Mouse (Mus musculus) right cerebral cortex, postnatal 36 days (tissue): ENCODE data around the gene Il17a.
"Not testable (repeated sequence)": the region's sequence is repeated elsewhere in the genome, so short reads cannot be mapped to it uniquely, and the experiment has no call there.

Experiments used
- DNase-seq, 2 experiments: peaks; one replicate each; pipeline ENCODE4 v3.0.0; 2022; ENCODE audit warnings: low spot score in 2 of 2, mixed read lengths in 1 of 2

Il17a gene

GRCm38 (mm10) chr1:20730903-20731302 is at the start of gene Il17a:
TSS of gene Il17a (plus strand) at chr1:20730905.
- DNase-seq = no peak

- DNase-seq = no peak
Measured at GRCm38 (mm10) chr1:20682849-20683248, 47.9 kb upstream of the Il17a start.

- no peak for DNase-seq
Measured at GRCm38 (mm10) chr1:20683386-20683785, 47.3 kb upstream of the Il17a start.

- no peak for DNase-seq
Measured at GRCm38 (mm10) chr1:20683853-20684252, 46.9 kb upstream of the Il17a start.

- DNase-seq = no peak
Measured at GRCm38 (mm10) chr1:20684403-20684802, 46.3 kb upstream of the Il17a start.

GRCm38 (mm10) chr1:20685393-20685792 is 45.3 kb upstream of the Il17a start:
- no peak for DNase-seq

- no peak for DNase-seq
Measured at GRCm38 (mm10) chr1:20685907-20686306, 44.8 kb upstream of the Il17a start.

- DNase-seq = no peak
Measured at GRCm38 (mm10) chr1:20691336-20691735, 39.4 kb upstream of the Il17a start.

- no peak for DNase-seq
Measured at GRCm38 (mm10) chr1:20693634-20694313, 36.9 kb upstream of the Il17a start.

GRCm38 (mm10) chr1:20700011-20700410 is 30.7 kb upstream of the Il17a start:
- no peak for DNase-seq

- no peak for DNase-seq
Measured at GRCm38 (mm10) chr1:20736572-20736971, 5.9 kb downstream of the Il17a start.

- no peak for DNase-seq
Measured at GRCm38 (mm10) chr1:20738483-20738882, 7.8 kb downstream of the Il17a start.

- no peak for DNase-seq
Measured at GRCm38 (mm10) chr1:20740496-20740998, 9.8 kb downstream of the Il17a start.

GRCm38 (mm10) chr1:20754439-20754838 is 23.7 kb downstream of the Il17a start:
- DNase-seq = no peak

- no peak for DNase-seq
Measured at GRCm38 (mm10) chr1:20757586-20757985, 26.9 kb downstream of the Il17a start.

GRCm38 (mm10) chr1:20759799-20760198 is 29.1 kb downstream of the Il17a start:
- peak; percentile 36 to 59 for DNase-seq

- DNase-seq = no peak
Measured at GRCm38 (mm10) chr1:20760331-20760730, 29.6 kb downstream of the Il17a start.

GRCm38 (mm10) chr1:20761411-20761810 is 30.7 kb downstream of the Il17a start:
- DNase-seq = no peak

- DNase-seq = no peak
Measured at GRCm38 (mm10) chr1:20766526-20766925, 35.8 kb downstream of the Il17a start.

GRCm38 (mm10) chr1:20774026-20774730 is 43.5 kb downstream of the Il17a start:
- not testable (repeated sequence) for DNase-seq

- no peak for DNase-seq
Measured at GRCm38 (mm10) chr1:20778366-20778765, 47.7 kb downstream of the Il17a start.
